Mouse (Mus musculus): ENCODE data around the gene Cyp4f39.
"Not testable (repeated sequence)": the region's sequence is repeated elsewhere in the genome, so short reads cannot be mapped to it uniquely, and the experiment has no call there.

Cyp4f39 gene

GRCm38 (mm10) chr17:32477204-32477603 is 24.7 kb downstream of the Cyp4f39 start:
- no peak for DNase-seq

- no peak for DNase-seq
Observed at GRCm38 (mm10) chr17:32478727-32479126, 26.2 kb downstream of the Cyp4f39 start.

- DNase-seq, result peak; percentile 27
Observed at GRCm38 (mm10) chr17:32479554-32480506, 27.3 kb downstream of the Cyp4f39 start.

GRCm38 (mm10) chr17:32481766-32482165 is 29.2 kb downstream of the Cyp4f39 start:
- DNase-seq, result no peak

GRCm38 (mm10) chr17:32483200-32483599 is 30.7 kb downstream of the Cyp4f39 start:
- DNase-seq, result peak; percentile 66

GRCm38 (mm10) chr17:32492349-32492980 is 39.9 kb downstream of the Cyp4f39 start:
- DNase-seq, result no peak

GRCm38 (mm10) chr17:32494601-32495000 is 42.1 kb downstream of the Cyp4f39 start:
- peak; percentile 75 for DNase-seq

- not testable (repeated sequence) for DNase-seq
Observed at GRCm38 (mm10) chr17:32500511-32500910, 48.0 kb downstream of the Cyp4f39 start.

GRCm38 (mm10) chr17:32501051-32501450 is 48.5 kb downstream of the Cyp4f39 start:
- no peak for DNase-seq

GRCm38 (mm10) chr17:32503111-32503510 is 50.6 kb downstream of the Cyp4f39 start:
- no peak for DNase-seq

- DNase-seq, result no peak
Observed at GRCm38 (mm10) chr17:32505851-32506728, 53.6 kb downstream of the Cyp4f39 start, which contains the start of gene Cyp4f17. TSS of gene Cyp4f17 (plus strand) at chr17:32506050.

GRCm38 (mm10) chr17:32506729-32507245 is 54.3 kb downstream of the Cyp4f39 start:
- no peak for DNase-seq

- no peak for DNase-seq
Observed at GRCm38 (mm10) chr17:32516126-32516525, 63.6 kb downstream of the Cyp4f39 start.

- no peak for DNase-seq
Observed at GRCm38 (mm10) chr17:32521981-32522380, 69.5 kb downstream of the Cyp4f39 start.

GRCm38 (mm10) chr17:32522386-32522785 is 69.9 kb downstream of the Cyp4f39 start:
- no peak for DNase-seq

- DNase-seq, result no peak
Observed at GRCm38 (mm10) chr17:32522816-32523215, 70.3 kb downstream of the Cyp4f39 start.

- peak; percentile 56 for DNase-seq
Observed at GRCm38 (mm10) chr17:32523895-32524294, 71.4 kb downstream of the Cyp4f39 start.

GRCm38 (mm10) chr17:32526341-32526740 is 73.8 kb downstream of the Cyp4f39 start:
- not testable (repeated sequence) for DNase-seq

- no peak for DNase-seq
Observed at GRCm38 (mm10) chr17:32527748-32528147, 75.2 kb downstream of the Cyp4f39 start.

GRCm38 (mm10) chr17:32528408-32529337 is 76.2 kb downstream of the Cyp4f39 start:
- peak; percentile 93 for DNase-seq

- DNase-seq, result peak; percentile 80
Observed at GRCm38 (mm10) chr17:32532356-32532755, 79.8 kb downstream of the Cyp4f39 start.

Measured in thymus, postnatal 14 days (tissue).